41 mouse cellular contexts compared by ENCODE assay signal in genomic region chr17:65550357-65550756, GRCm38 (mm10). TPM values are rescaled to one million over a fixed set of nuclear protein-coding genes. Genes with fewer than 3 reads are reported as not detected.
"Had no signal": no experiment of that assay in that cellular context is flagged by ENCODE, and none has a peak within 500 bp of the region (broad histone marks: within the 10 kb centered on the region; RNA-seq: fewer than 3 reads in every experiment).

No protein-coding gene starts in this region.

- H3K4me1 ChIP-seq: heart, embryonic 10.5 days; hindbrain, embryonic 10.5 days; hindbrain, embryonic 12.5 days; hindbrain, embryonic 13.5 days; hindbrain, embryonic 15.5 days had no signal

- H3K4me3 ChIP-seq: heart, embryonic 10.5 days; heart, embryonic 12.5 days; heart, embryonic 13.5 days; heart, embryonic 15.5 days; hindbrain, embryonic 10.5 days; hindbrain, embryonic 12.5 days; hindbrain, embryonic 13.5 days; hindbrain, embryonic 15.5 days; intestine, embryonic 15.5 days; kidney, embryonic 15.5 days; layer of hippocampus, adult 2 months; left cerebral cortex, adult 2 months had no signal

- H3K27me3 ChIP-seq: heart, embryonic 12.5 days; heart, embryonic 13.5 days; heart, embryonic 15.5 days; hindbrain, embryonic 12.5 days; hindbrain, embryonic 13.5 days; hindbrain, embryonic 15.5 days; intestine, embryonic 15.5 days; kidney, embryonic 15.5 days had no signal

- H3K4me2 ChIP-seq: heart, embryonic 11.5 days; heart, embryonic 12.5 days; heart, embryonic 13.5 days; heart, embryonic 15.5 days; hindbrain, embryonic 12.5 days; hindbrain, embryonic 13.5 days; hindbrain, embryonic 14.5 days; hindbrain, embryonic 15.5 days; intestine, embryonic 15.5 days; kidney, embryonic 15.5 days had no signal

- H3K9me3 ChIP-seq: heart, embryonic 10.5 days; heart, embryonic 12.5 days; heart, embryonic 13.5 days; heart, embryonic 15.5 days; hindbrain, embryonic 10.5 days; hindbrain, embryonic 12.5 days; hindbrain, embryonic 13.5 days; hindbrain, embryonic 15.5 days; intestine, embryonic 15.5 days; kidney, embryonic 15.5 days had no signal

- H3K9ac ChIP-seq: heart, embryonic 12.5 days; heart, embryonic 13.5 days; heart, embryonic 15.5 days; hindbrain, embryonic 12.5 days; hindbrain, embryonic 13.5 days; hindbrain, embryonic 14.5 days; hindbrain, embryonic 15.5 days; intestine, embryonic 15.5 days; kidney, embryonic 15.5 days had no signal

- H3K27ac ChIP-seq: heart, embryonic 10.5 days; heart, embryonic 13.5 days; heart, embryonic 15.5 days; hindbrain, embryonic 10.5 days; hindbrain, embryonic 12.5 days; hindbrain, embryonic 13.5 days; hindbrain, embryonic 14.5 days; hindbrain, embryonic 15.5 days; hindbrain, postnatal 0 days; intestine, embryonic 15.5 days; kidney, embryonic 15.5 days; kidney, postnatal 0 days; layer of hippocampus, adult 2 months; left cerebral cortex, adult 2 months had no signal

- H3K36me3 ChIP-seq: heart, embryonic 10.5 days; heart, embryonic 12.5 days; heart, embryonic 13.5 days; heart, embryonic 15.5 days; hindbrain, embryonic 10.5 days; hindbrain, embryonic 12.5 days; hindbrain, embryonic 13.5 days; hindbrain, embryonic 15.5 days; intestine, embryonic 15.5 days; kidney, embryonic 15.5 days had no signal

- ATAC-seq: hindbrain, embryonic 16.5 days; hindbrain, postnatal 0 days; inflammation-experienced regulatory T-cells, adult 6 months; intestine, embryonic 15.5 days; intestine, embryonic 16.5 days; intestine, postnatal 0 days had no signal

- DNase-seq: heart, postnatal 10 days; heart, postnatal 14 days; heart, postnatal 36 days; heart, postnatal 4 days; kidney, adult 11 months; kidney, adult 18-20 months; kidney, adult 2 months; kidney, adult 8-10 months; kidney, adult 9 months; kidney, postnatal 10 days; kidney, postnatal 14 days; kidney, postnatal 25 days; kidney, postnatal 36 days; kidney, postnatal 4 days; layer of hippocampus, adult 9-11 months; layer of hippocampus, postnatal 36 days had no signal

RNA-seq across cellular contexts. Expression of gene Tmem232, which starts 9.8 kb away (rescaled TPM):
- total RNA-seq: heart, postnatal 14 days; heart, postnatal 25 days; heart, postnatal 36 days; hematopoietic stem cell, adult 5-6 weeks had no signal
- polyA plus RNA-seq: heart, embryonic 10.5 days; heart, embryonic 15.5 days; inflammation-experienced regulatory T-cells, adult 6 months; intestine, embryonic 14.5 days; intestine, embryonic 15.5 days; intestine, embryonic 16.5 days; intestine, postnatal 0 days; kidney, adult 2 months; kidney, embryonic 14.5 days; kidney, embryonic 15.5 days; large intestine, adult 2 months had no signal
